Mouse (Mus musculus) cerebellum, postnatal 4 days (tissue): ENCODE measurements around the gene Adam22.

Experiments
- DNase-seq, 2 experiments: peaks; one replicate each; pipeline ENCODE4 v3.0.0; 2022; ENCODE audit warnings: low spot score in 2 of 2, mixed read lengths in 1 of 2

The Adam22 gene

DNA sequence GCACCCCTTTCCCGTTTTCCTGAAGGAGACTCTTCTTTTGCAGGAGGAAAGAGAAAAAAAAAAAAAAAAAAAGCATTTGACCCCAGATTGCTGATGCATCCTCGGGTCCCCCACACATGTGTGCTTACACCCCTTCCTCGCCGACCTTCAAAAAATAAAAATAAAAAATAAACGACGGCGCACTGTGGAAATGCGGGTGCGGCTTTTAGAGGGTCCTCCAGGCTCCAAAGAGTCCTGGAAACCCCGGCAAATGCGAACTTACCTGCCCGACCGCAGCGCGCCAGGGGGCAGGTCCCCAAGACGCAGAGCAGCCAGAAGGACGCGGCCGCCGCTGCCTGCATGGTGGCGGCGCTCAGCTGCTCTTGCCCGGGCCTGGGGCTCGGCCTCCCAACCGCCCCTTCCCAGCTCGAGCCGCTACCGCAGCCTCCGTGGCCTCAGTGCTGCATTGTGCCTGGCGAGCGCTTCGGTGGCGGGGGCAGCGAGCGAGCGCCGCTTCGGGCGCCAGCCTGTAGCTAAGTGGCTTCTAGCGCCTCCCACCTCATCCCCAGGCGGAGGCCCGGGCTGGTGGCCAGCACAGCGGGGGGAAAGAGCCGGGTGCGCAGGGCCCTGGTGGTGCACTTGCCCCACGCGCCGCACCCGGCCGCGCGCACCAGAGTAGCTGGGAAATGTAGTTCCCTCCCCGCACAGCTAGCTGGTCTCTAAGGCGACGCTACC is at the start of gene Adam22:
TSS of gene Adam22 (minus strand) at position 547 of the 714 bp plus-strand sequence.
- peak; percentile 67 to 85 for DNase-seq

DNA sequence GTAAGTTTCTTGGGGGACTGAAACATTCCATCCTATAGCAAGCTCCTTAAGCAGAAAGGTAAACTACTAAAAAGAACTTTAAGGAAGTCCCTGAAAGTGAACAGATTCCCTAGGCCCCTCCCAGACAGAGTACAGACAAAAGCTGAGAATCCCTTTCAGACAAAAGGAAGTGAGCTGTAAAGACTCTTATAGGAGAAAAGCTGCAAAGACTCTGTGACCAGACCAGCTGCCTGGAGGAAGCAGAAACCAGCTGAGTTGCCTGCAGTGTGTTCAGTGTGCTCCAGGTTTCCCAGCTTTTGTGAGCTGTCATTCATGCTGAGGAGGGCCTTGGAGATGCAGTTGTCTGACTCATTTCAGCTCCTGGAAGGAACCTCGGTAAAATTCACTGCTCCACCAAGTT is 49.5 kb upstream of the Adam22 start:
- DNase-seq: no peak

GRCm38 (mm10) chr5:8416683-8417413 is 48.9 kb upstream of the Adam22 start:
- DNase-seq: no peak

DNA sequence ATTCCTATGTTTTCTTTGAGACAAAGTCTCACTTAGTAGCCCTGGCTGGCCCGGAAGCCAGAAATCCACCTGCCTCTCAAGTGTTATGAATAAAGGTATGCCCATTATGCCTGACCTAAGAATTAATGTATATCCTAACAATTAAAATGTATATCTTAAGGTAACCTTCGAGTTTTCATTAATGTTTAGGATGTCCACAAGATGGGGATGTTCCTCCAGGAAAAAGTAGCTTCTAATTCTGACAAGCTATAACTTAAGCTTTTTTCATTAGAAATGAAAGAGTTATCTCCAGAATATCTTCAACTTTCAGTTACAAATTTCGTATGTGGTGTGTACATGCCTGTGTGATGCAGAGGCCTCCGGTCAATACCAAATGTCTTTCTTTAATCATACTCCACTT is 40.8 kb upstream of the Adam22 start:
- DNase-seq: no peak

DNA sequence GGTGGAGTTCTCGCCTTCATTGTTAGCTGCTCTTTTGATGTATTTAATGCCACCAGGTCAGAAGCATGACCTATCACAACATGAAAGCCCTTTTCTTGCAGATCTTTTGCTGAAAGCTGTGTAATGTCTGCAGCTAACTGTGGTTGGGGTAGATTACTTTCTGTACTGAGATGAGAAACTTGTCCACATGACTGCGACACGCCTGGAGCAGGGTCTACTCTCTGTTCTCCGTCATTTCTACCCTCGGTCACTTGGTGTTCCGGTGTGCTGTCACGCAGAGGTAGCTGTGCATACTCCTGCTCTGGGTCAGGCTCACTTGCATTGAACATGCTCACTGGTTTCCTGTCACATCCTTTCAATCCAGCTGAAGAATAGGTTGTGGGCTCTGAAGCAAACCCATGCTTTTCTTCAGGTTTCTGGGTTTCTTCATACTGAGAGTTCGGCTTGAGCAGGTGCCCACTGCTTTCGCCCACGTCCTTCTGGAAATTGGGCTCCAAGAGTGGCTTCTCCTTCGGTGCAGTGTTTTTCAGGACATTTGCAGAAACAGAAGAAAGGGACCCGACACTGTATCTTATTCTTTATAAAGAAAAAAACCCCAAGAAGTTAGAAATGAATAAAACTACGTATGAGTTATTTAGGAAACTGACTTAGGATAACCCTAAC is 29.8 kb upstream of the Adam22 start:
- no peak for DNase-seq

- DNase-seq: no peak
These were observed 26.1 kb upstream of the Adam22 start for GRCm38 (mm10) chr5:8393891-8394583.

DNA sequence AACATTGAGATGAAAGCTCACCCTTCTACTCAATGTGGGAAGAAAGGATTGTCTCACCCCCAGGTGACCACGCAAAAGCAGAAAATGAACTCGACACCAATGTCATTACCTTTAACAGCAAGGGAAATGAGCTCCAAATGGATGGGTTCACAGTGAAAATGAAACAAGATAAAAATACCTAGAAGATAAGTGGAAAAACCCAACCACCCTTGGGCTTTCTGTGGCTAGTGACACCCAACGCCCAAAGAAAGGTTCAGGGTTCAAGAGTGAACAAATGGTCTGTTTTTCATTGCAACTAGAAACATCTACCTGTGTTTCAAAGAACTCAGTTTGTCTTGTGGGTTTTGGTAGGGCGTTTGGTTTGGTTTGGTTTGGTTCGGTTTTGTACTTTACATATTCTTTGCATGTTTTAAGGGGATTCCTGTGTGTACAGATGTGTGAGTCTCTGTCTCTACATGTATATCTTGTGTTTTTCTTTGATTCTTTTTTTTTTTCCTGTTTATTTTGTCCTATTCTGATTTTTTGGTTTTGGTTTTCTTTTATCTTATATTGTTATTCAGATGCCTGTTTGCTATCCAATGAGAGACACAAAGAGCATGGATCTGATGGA is 6.4 kb upstream of the Adam22 start:
- no peak for DNase-seq

- DNase-seq: no peak
These were observed 5.5 kb upstream of the Adam22 start for GRCm38 (mm10) chr5:8373415-8373814.

- DNase-seq: no peak
These were observed 821 bp upstream of the Adam22 start for GRCm38 (mm10) chr5:8368781-8369180.

- DNase-seq: no peak
These were observed 350 bp upstream of the Adam22 start for GRCm38 (mm10) chr5:8368328-8368692.

- DNase-seq: peak; percentile 24 to 31
These were observed 968 bp downstream of the Adam22 start for GRCm38 (mm10) chr5:8366771-8367613.

GRCm38 (mm10) chr5:8362361-8362760 is 5.6 kb downstream of the Adam22 start:
- no peak for DNase-seq

GRCm38 (mm10) chr5:8357677-8358076 is 10.3 kb downstream of the Adam22 start:
- no peak for DNase-seq

DNA sequence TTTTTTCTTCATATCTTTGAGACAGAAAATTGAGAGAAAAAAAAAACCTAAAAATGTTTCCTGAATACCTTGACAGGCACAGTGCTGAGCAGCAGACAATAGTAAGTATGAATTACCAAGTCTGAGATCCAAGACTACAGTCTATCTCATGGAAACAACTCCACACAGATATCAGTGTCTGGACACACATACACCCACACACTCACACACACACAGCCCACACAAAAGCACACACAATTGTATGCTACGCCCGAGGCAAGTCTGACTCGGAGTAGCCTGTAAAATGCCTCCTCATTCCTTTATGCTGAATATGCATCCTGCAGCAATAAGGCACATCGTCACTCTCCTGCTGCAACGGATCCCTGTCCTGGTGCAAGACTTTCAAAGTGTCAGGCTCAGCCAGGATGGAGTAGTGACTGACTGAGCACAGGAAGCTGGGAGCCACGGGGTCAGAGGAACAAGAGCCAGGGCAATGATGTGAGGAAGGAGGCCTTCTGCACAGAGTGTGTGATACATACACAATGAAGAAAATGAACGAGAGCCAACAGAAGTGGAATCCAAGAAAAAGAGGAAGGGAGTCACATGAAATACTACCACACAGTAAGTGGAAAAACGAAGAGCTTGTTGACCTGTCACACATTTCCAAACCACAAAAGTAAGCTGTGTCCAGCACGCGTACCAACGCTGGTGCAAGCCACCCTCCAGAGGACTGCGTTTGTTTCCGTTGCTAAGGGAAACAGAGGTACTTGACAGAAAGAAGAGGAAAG is 10.9 kb downstream of the Adam22 start:
- DNase-seq: no peak

GRCm38 (mm10) chr5:8356326-8356725 is 11.6 kb downstream of the Adam22 start:
- no peak for DNase-seq

DNA sequence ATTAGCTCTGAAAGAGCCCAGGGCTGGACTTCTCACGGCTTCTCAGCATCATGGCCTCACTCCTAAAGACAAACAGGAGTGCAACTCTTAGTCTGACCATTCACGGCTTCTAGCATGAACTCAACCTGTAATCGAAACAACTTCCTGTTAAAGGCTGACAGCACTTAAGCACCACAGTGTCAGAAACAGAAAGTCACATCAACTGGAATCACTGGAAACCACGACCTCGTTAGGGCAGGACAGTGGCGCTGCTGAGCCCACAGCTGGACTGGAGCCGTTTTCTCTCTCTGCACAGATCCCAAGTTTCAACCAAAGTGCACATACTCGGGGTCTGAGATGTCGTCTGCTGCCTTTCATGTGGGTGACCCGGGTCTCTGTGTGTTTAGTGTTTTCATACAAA is 18.4 kb downstream of the Adam22 start:
- DNase-seq: no peak

DNA sequence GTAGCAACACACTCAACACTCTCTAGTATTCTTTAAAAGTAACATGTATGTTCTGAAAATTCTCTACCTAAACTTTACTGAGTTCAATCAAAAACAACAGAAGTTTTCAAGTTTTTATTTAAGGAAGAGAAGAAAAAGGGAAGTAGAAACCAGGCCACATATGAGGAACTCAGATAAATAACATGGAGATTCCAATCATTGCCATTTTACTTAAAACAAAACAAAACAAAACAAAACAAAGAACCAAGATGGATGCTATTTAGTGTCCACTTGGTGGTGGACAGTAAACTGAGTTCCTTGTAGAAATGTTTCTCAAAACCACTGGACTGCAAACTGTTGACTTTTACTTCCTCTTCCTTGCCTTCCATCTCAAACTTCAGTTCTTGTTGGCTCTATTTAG is 21.6 kb downstream of the Adam22 start:
- no peak for DNase-seq

DNA sequence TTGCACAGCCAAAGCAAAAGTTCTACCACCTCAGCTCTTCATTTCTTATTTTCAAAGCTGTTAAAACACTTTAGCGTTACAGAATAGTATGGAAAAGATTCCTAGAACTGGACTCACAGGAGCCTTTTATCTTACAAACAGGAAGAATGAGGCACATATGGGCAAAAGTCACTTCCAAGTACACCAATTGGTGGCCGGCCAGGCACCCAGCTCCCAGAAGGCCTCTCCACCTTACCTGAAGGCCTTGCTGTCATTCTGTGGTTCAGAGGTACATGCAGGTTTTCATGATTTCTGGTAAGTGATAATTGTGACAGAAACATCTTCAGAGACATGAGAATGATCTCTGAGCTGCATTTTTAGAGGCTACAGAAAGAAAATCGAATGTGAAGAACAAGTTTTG is 24.7 kb downstream of the Adam22 start:
- DNase-seq: no peak

DNA sequence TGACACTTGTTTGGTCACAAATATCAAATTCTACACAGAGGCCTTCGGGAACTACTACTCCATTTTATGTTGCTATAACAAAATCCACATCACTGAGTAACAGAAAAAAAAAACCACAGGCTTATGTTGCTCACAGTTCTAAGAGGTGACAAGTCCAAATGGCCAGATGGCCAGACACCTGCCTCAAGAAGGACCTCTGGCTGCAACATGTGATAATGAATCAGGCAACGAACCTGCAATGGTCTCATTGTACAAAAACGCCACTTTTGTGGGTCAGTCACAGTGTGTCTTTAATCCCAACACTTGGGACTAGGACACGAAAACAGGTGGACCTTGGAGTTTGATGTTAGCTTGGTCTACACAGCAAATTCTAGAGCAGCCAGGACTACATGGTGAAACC is 26.3 kb downstream of the Adam22 start:
- no peak for DNase-seq

DNA sequence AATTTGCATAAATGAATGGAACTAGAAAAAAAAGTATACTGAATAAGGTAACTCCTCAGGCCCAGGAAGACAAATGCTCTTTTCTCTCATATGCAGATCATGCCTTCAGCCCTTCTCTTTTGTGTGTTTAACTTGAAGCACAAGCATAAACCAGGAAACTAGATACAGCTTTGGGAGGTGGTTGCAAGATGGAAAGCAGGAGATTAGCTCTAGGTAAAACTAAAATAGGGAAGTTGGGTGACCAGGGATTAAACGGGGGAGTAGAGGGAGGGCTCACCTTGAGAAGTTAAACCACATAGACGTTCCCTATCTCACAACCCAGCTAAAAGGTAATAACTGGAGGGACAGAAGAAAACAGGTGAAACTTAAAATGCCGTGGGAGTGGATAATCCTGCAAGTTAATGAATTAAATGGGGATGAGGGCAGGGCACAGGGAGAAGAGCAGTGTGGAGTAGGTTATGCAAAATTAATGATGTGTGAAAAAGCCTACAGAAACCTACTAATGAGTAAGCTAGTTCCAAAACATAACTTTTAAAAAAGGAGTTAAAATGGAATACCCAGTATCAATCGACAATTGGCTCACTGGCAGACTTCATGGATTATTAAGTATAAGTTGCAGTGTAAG is 40.2 kb downstream of the Adam22 start:
- no peak for DNase-seq
